Mouse (Mus musculus) forebrain, embryonic 14.5 days (tissue): ENCODE data around the gene Ifna16. TPM values are rescaled to one million over a fixed set of nuclear protein-coding genes. Genes with fewer than 3 reads are reported as not detected.
A peak's percentile ranks its signal among the peaks of the same experiment; 100 is the strongest.

Experiments
- ATAC-seq: fragments of 200-750 bp; cut with Nextera tagmentation; 2 replicates; pipeline ENCODE4 v1.8.0; 2017; ENCODE audit warnings: mild to moderate bottlenecking, moderate library complexity
- DNase-seq: peaks from one replicate; pipeline ENCODE4 v3.0.0-alpha.2; 2015; ENCODE audit warnings: low spot score
- H3K27ac ChIP-seq: fragments of 300-500 bp; sonication (generic); 2 replicates; pipeline ENCODE4 v1.5.1; 2014; ENCODE audit warnings: low read depth, mild to moderate bottlenecking, control low read depth, low read length, moderate library complexity
- H3K27me3 ChIP-seq: fragments of 300-500 bp; sonication (generic); replicated peaks from 2 replicates; pipeline ENCODE4 v1.6.1; 2014; ENCODE audit warnings: low read length, control low read depth, mixed read lengths; ENCODE audit not compliant: control insufficient read depth, insufficient read depth
- H3K36me3 ChIP-seq: fragments of 300-500 bp; sonication (generic); 2 replicates; pipeline ENCODE4 v1.6.1; 2014; ENCODE audit warnings: low read length, control low read depth; ENCODE audit not compliant: control insufficient read depth, insufficient read depth
- H3K4me1 ChIP-seq: fragments of 300-500 bp; sonication (generic); 2 replicates; pipeline ENCODE4 v1.6.1; 2014; ENCODE audit warnings: antibody characterized with exemption, low read length, control low read depth; ENCODE audit not compliant: control insufficient read depth, insufficient read depth
- H3K4me2 ChIP-seq: fragments of 300-500 bp; sonication (generic); 2 replicates; pipeline ENCODE4 v1.6.1; 2014; ENCODE audit warnings: mild to moderate bottlenecking, control low read depth, low read length
- H3K4me3 ChIP-seq: fragments of 300-500 bp; sonication (generic); 2 replicates; pipeline ENCODE4 v1.5.1; 2014; ENCODE audit warnings: low read depth, low read length, control low read depth
- H3K9ac ChIP-seq: fragments of 300-500 bp; sonication (generic); 2 replicates; pipeline ENCODE4 v1.6.1; 2014; ENCODE audit warnings: mild to moderate bottlenecking, low read length, control low read depth, moderate library complexity
- H3K9me3 ChIP-seq: fragments of 300-500 bp; sonication (generic); replicated peaks from 2 replicates; pipeline ENCODE4 v1.6.1; 2016; ENCODE audit warnings: low read length, control low read depth, mixed read lengths; ENCODE audit not compliant: control insufficient read depth
- WGBS: fragments of 180-500 bp; shearing (Covaris S2); extraction: QIAGEN DNeasy Blood & Tissue Kit; methylation state at CpG from one replicate; pipeline ENCODE4 v1.1.7; 2014; 5-methylcytosine and 5-hydroxymethylcytosine counted together
- polyA plus RNA-seq: library from polyadenylated mRNA; unstranded; fragments of >200 nt; fragmentation: Nextera tagmentation; extraction: Ambion mirVana; gene quantifications from 2 replicates; pipeline ENCODE4 v1.2.1, GENCODE M21; 2014

Gene Ifna16
- polyA plus RNA-seq, 1 experiment from 2014 or later, result not detected

DNA sequence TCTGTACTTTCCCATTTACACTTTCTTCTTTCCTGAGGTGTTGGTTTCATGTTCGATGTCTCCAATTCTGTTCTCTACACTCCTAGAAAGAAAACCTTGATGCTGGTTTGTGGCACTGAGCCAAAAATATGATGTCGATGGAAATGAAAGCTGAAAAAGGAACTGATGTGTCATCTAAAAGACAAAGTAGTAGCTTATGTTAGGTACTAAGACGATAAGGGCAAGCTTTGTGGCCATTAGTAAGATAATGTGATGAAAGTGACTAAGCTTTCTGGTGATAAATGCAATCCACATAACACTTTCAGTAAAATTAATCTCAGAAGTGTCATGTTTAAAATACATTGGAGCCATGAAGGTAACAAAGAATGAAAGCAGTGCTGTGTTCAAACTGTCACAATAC lies 4.6 kb upstream of the Ifna16 start:
- Histone ChIP-seq H3K9me3 (no peaks in the 10 kb centered on the region), H3K4me2 (no peak overlapping the region), H3K4me1 (no peaks in the 10 kb centered on the region), H3K36me3 (no peaks in the 10 kb centered on the region), H3K9ac (no peak overlapping the region), H3K4me3 (no peak overlapping the region), H3K27ac (no peak overlapping the region), H3K27me3 (no peaks in the 10 kb centered on the region)
- DNase-seq, result no peak
- ATAC-seq, result no peak
- WGBS, result 83% methylated on average over 3 of the region's 3 CpGs

DNA sequence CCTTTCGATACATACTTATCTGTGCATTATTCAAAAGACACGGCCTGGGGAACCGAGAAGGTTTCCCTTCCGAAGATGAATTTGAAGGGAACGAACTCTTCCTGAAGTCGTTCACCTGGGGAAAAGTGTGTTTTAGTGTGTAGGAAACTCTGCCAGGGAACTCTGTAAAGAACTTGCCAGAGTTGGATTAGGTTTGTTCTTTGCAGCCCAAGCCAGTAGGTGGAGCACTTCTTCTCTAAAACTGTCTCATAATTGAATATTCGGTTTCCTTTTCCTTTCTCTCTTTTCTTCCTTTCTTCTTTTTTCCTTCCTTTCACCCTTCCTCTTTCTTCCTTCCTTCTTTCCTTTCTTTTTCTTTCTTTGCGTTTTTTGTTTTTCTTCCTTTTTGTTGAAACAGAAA lies 3.6 kb upstream of the Ifna16 start:
- no peaks in the 10 kb centered on the region for H3K27me3 ChIP-seq
- H3K4me1 ChIP-seq, result no peaks in the 10 kb centered on the region
- H3K9me3 ChIP-seq, result no peaks in the 10 kb centered on the region
- H3K27ac ChIP-seq, result no peak overlapping the region
- no peaks in the 10 kb centered on the region for H3K36me3 ChIP-seq
- H3K4me3 ChIP-seq, result no peak overlapping the region
- no peak for ATAC-seq
- H3K4me2 ChIP-seq, result no peak overlapping the region
- WGBS, result 53% methylated on average over 8 of the region's 8 CpGs
- no peak overlapping the region for H3K9ac ChIP-seq
- peak; percentile 64 for DNase-seq

DNA sequence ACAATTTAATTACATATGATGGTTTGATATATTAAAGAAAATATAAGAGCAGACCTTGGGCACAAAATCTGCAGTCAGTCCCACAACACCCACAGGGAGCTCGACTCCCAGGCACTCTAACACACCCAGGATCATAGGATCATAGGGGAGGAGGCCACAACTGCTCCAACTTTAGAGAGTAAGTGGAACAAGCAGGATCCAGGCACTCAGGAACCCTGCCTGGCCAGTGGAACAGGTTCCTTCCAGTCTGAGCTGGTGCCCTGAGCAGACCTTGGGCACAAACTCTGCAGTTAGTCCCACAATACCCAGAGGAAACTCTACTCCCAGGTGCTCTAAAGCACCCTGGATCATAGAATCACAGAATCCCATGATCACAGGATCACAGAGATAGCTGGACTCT lies 21.3 kb downstream of the Ifna16 start:
- Histone ChIP-seq H3K9ac (no peak overlapping the region), H3K27ac (no peak overlapping the region), H3K27me3 (no peaks in the 10 kb centered on the region), H3K4me2 (no peak overlapping the region), H3K36me3 (no peaks in the 10 kb centered on the region), H3K4me1 (no peaks in the 10 kb centered on the region), H3K4me3 (no peak overlapping the region), H3K9me3 (no peaks in the 10 kb centered on the region)
- no peak for ATAC-seq
- WGBS, result 52% methylated on average over 1 of the region's 1 CpGs
- no peak for DNase-seq

DNA sequence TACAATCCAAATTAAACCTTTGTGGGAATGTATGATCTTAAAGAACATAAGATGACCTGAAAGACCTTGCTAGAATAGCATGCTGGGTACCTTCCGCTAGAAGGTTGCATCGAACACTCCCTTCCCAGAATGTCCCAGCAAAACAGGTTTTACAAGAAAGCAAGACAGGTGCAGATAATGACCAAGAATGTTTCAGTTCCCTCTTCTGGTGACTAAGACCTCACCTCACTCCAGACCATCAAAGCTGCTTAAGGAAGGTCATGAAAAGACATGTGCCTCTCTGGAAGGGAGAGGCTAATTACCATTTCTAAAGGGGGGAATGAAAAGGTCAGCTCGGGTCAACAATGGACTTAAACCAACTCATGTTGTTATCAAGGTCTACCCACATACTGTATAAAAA lies 23.1 kb downstream of the Ifna16 start:
- no peak overlapping the region for H3K27ac ChIP-seq
- H3K9ac ChIP-seq, result no peak overlapping the region
- WGBS, result 70% methylated on average over 3 of the region's 3 CpGs
- no peaks in the 10 kb centered on the region for H3K4me1 ChIP-seq
- ATAC-seq, result no peak
- no peak overlapping the region for H3K4me3 ChIP-seq
- DNase-seq, result no peak
- H3K9me3 ChIP-seq, result no peaks in the 10 kb centered on the region
- H3K27me3 ChIP-seq, result no peaks in the 10 kb centered on the region
- H3K4me2 ChIP-seq, result no peak overlapping the region
- no peaks in the 10 kb centered on the region for H3K36me3 ChIP-seq

DNA sequence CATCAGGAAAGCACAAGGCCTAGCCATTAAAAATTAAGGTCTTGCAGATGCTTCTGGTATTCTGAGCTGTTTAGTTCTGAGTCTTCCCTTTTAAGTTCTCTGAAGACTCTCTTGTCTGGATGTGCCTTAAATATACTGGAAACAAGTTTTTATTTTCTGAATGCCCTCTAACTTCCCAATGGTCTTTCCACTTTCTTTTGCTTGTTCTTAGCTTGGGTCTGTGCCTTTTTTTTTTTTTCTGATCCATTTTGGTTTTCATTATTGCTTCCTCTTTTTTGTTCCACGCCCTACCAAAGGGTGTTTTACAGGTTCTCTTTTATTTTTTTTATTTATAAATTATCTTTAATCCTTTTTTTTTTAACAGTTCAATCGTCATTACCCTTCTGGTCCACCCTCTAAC lies 32.4 kb downstream of the Ifna16 start, which contains the start of gene Ifna13:
TSS of gene Ifna13 (minus strand) at position 101 of the 400 bp plus-strand sequence.
- Histone ChIP-seq H3K36me3 (no peaks in the 10 kb centered on the region), H3K4me1 (no peaks in the 10 kb centered on the region), H3K9ac (no peak within 1 kb of the TSS), H3K4me2 (no peak within 1 kb of the TSS), H3K27ac (no peak within 1 kb of the TSS), H3K4me3 (no peak within 1 kb of the TSS), H3K27me3 (no peaks in the 10 kb centered on the region), H3K9me3 (no peaks in the 10 kb centered on the region)
- ATAC-seq (no peak), DNase-seq (no peak)
- WGBS, result 49% methylated on average over 2 of the region's 2 CpGs

DNA sequence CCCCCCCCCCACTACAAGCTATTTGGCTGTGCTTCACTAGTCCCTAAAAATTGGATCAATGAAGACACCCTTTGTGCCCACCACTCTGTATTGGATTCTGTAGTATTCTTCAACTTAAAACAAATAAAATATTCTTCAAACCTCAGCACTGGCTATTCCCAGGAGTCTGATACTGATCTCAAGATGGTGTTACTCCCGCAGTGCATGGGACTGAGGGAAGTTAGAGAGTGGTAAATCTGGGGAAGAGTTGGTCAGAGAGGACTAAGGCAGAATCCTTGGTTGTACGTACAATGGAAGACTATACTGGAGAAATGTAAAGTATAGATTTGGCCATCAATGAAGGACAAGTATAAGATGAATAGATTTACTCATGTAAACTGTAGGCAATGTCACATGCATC lies 34.2 kb downstream of the Ifna16 start:
- 35% methylated on average over 2 of the region's 2 CpGs for whole genome bisulfite sequencing
- no peak overlapping the region for H3K4me2 ChIP-seq
- H3K36me3 ChIP-seq, result no peaks in the 10 kb centered on the region
- no peaks in the 10 kb centered on the region for H3K27me3 ChIP-seq
- H3K9ac ChIP-seq, result no peak overlapping the region
- no peaks in the 10 kb centered on the region for H3K9me3 ChIP-seq
- H3K4me1 ChIP-seq, result no peaks in the 10 kb centered on the region
- no peak overlapping the region for H3K4me3 ChIP-seq
- DNase-seq (peak; percentile 11), ATAC-seq (no peak)
- no peak overlapping the region for H3K27ac ChIP-seq

DNA sequence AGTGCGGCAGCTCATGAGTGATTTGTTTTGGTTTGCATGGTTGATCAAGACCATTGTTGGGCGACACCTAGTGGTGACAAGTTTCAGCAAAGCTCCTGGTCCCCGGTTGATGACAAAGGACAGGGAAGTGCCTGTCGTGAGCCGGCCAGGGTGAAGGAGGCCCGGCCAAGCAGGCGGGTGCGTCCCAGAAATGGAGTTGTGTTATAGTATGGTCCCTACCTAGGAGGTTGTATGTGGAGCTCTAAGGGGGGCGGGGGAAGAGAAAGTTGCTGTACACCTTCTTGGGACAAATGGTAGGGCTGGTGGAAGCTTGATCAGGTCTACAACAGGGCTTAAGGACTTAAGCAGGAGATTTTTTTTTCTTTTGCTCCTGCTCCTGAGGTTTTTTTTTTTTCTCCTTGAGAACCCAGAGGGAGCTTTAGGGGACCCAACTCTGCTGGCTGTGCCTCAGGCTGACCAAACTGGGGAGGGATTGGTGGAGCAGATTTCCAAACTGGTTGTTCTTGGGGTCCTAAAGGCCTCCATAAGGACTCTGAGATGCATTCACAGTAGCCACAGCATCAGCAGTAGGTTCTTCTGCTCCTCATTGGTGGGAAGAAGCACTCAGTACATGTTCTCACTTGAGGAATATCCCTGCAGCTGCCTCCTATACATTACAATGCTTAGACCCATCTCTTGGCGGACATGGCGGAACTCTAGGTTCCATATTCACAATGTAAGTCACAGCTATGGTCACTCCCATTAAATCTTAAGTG lies 35.5 kb downstream of the Ifna16 start:
- peak; percentile 94 for DNase-seq
- peak overlapping the region; percentile 39; the same call in 1 of the 2 replicates for H3K4me2 ChIP-seq
- ATAC-seq, result peak; percentile 93
- H3K9ac ChIP-seq, result no peak overlapping the region
- H3K4me3 ChIP-seq, result peak overlapping the region; percentile 15; the same call in 1 of the 2 replicates
- 13% methylated on average over 11 of the region's 11 CpGs for WGBS
- H3K9me3 ChIP-seq, result no peaks in the 10 kb centered on the region
- H3K27ac ChIP-seq, result no peak overlapping the region
- no peaks in the 10 kb centered on the region for H3K27me3 ChIP-seq
- no peaks in the 10 kb centered on the region for H3K36me3 ChIP-seq
- H3K4me1 ChIP-seq, result no peaks in the 10 kb centered on the region

DNA sequence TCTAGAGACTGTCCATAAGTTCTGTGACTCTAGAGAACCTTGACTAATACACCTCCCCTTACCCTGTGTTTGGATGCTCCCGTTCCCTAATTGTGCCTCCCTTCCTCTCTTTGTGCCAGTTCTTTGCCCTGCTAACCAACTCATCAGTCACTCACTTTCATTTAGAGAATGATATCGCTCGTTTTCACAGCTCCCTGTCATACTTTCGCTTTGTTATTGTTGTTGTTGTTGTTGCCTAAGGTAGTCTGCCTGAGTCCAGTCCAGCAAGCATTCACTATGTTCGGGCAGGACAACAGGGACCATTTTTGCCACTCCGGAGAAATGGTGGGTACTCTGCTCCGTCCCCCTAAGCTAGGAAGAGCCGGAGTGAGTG lies 36.0 kb downstream of the Ifna16 start:
- Histone ChIP-seq H3K27me3 (no peaks in the 10 kb centered on the region), H3K4me2 (peak overlapping the region; percentile 39; the same call in 1 of the 2 replicates), H3K4me1 (no peaks in the 10 kb centered on the region), H3K9ac (no peak overlapping the region), H3K4me3 (peak overlapping the region; percentile 15; the same call in 1 of the 2 replicates), H3K27ac (no peak overlapping the region), H3K36me3 (no peaks in the 10 kb centered on the region), H3K9me3 (no peaks in the 10 kb centered on the region)
- DNase-seq (no peak), ATAC-seq (peak; percentile 4; the same call in 1 of the 2 replicates)
- 63% methylated on average over 8 of the region's 8 CpGs for WGBS

DNA sequence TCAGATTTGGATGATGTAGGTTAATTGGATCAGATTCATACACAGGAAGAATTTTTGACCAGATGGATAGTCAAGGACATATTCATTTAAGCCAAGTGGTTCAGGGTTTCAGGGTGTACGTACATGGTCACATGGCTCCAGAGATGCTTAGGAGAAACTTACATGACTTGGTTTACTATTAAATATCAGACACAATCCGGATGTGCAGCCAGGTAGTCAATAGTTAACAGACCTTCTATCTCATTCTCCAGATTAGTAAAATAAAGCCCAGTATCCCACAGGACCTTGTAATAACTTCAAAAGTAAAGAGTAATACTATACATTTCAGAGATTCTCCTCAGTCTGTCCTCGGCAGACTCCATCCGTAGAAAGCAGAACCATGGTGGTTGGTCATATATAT lies 42.4 kb downstream of the Ifna16 start, which contains the start of gene C87499:
TSS of gene C87499 (minus strand) at position 101 of the 400 bp plus-strand sequence.
- Histone ChIP-seq H3K4me1 (no peaks in the 10 kb centered on the region), H3K4me3 (no peak within 1 kb of the TSS), H3K27ac (no peak within 1 kb of the TSS), H3K9ac (no peak within 1 kb of the TSS), H3K36me3 (no peaks in the 10 kb centered on the region), H3K27me3 (no peaks in the 10 kb centered on the region), H3K4me2 (no peak within 1 kb of the TSS), H3K9me3 (no peaks in the 10 kb centered on the region)
- DNase-seq (no peak), ATAC-seq (no peak)
- WGBS, result 87% methylated on average over 4 of the region's 4 CpGs
